Mouse (Mus musculus) myocyte (in vitro differentiated cells): ENCODE results near the gene Gamt.

Experiments
- E2F4 ChIP-seq: IDR thresholded peaks from one replicate; pipeline ENCODE4 v1.6.1; 2011; ENCODE audit warnings: mild to moderate bottlenecking, control low read depth, moderate library complexity; ENCODE audit not compliant: insufficient read depth
- MAX ChIP-seq: IDR thresholded peaks from one replicate; pipeline ENCODE4 v1.6.1; 2011; ENCODE audit warnings: low read depth, mild to moderate bottlenecking, control low read depth
- MYOD1 ChIP-seq, 3 experiments: IDR thresholded peaks; one replicate each; pipeline ENCODE4 v1.6.1; 2011; ENCODE audit warnings: control low read depth in 2 of 3, low read depth in 2 of 3, mild to moderate bottlenecking in 2 of 3, moderate library complexity in 1 of 3; ENCODE audit not compliant: insufficient read length in 2 of 3, control insufficient read depth in 1 of 3
- MYOG ChIP-seq, 3 experiments: IDR thresholded peaks; one replicate each; pipeline ENCODE4 v1.6.1; 2011; ENCODE audit warnings: control low read depth in 2 of 3, low read depth in 2 of 3, mild to moderate bottlenecking in 2 of 3; ENCODE audit not compliant: insufficient read length in 2 of 3, control insufficient read depth in 1 of 3, insufficient read depth in 1 of 3
- POLR2A ChIP-seq: IDR thresholded peaks from one replicate; pipeline ENCODE4 v1.6.1; 2011; ENCODE audit warnings: low read depth, mild to moderate bottlenecking, control low read depth, moderate library complexity; ENCODE audit not compliant: insufficient read length
- POLR2AphosphoS2 ChIP-seq: IDR thresholded peaks from one replicate; pipeline ENCODE4 v1.6.1; 2011; ENCODE audit warnings: low read depth, control low read depth; ENCODE audit not compliant: insufficient read length
- REST ChIP-seq: IDR thresholded peaks from one replicate; pipeline ENCODE4 v1.6.1; 2011; ENCODE audit warnings: mild to moderate bottlenecking, control low read depth, moderate library complexity; ENCODE audit not compliant: insufficient read depth, insufficient read length
- TCF12 ChIP-seq: IDR thresholded peaks from one replicate; pipeline ENCODE4 v1.6.1; 2011; ENCODE audit warnings: mild to moderate bottlenecking, control low read depth; ENCODE audit not compliant: poor library complexity, insufficient read depth, severe bottlenecking
- USF1 ChIP-seq: IDR thresholded peaks from one replicate; pipeline ENCODE4 v1.6.1; 2011; ENCODE audit warnings: low read depth, mild to moderate bottlenecking, control low read depth, moderate library complexity

- TF ChIP-seq MAX (no peak), MYOG (IDR thresholded peaks at IDR 0.05; ENCODE audit: control insufficient read depth in 1 of 3, insufficient read depth in 1 of 3, insufficient read length in 2 of 3, low read depth in 2 of 3) (no peak), POLR2A (no peak), POLR2AphosphoS2 (no peak), USF1 (no peak), E2F4 (no peak), TCF12 (no peak), REST (no peak), MYOD1 (IDR thresholded peaks at IDR 0.05; ENCODE audit: control insufficient read depth in 1 of 3, insufficient read length in 2 of 3, low read depth in 2 of 3) (no peak)
These were observed 20.5 kb upstream of the Gamt start for GRCm38 (mm10) chr10:80281304-80281703.
